Comparison of ENCODE assay signal across 30 mouse cellular contexts in genomic region chrX:150636421-150636820, GRCm38 (mm10). TPM values are rescaled to one million over a fixed set of nuclear protein-coding genes. Genes with fewer than 3 reads are reported as not detected.
DNase-seq lines count a peak whose midpoint lies in the region; ATAC-seq and TF ChIP-seq lines count a peak whose summit lies in the region.
"Had no signal": no experiment of that assay in that cellular context is flagged by ENCODE, and none has a peak within 500 bp of the region (broad histone marks: within the 10 kb centered on the region; RNA-seq: fewer than 3 reads in every experiment).

No protein-coding gene starts in this region.

- peaks cover 0 to 10% of the 10 kb centered on the region in 2 experiments; a peak in 2 of 4 replicates for H3K36me3 ChIP-seq in MEL (ENCODE audit: control insufficient read depth in 1 of 2, insufficient read depth in 2 of 2, low read length in 2 of 2)
- H3K36me3 ChIP-seq in liver, embryonic 13.5 days = no peaks in the 10 kb centered on the region
- no peaks in the 10 kb centered on the region for H3K36me3 ChIP-seq in liver, embryonic 16.5 days (ENCODE audit: control insufficient read depth, insufficient read depth)
- H3K36me3 ChIP-seq in lung, postnatal 0 days (ENCODE audit: insufficient read depth, low read length) = no peaks in the 10 kb centered on the region
- H3K36me3 ChIP-seq: embryonic facial prominence, embryonic 12.5 days; embryonic facial prominence, embryonic 15.5 days; heart, embryonic 12.5 days; heart, embryonic 15.5 days; hindbrain, embryonic 10.5 days; hindbrain, embryonic 13.5 days had no signal

- ATAC-seq in liver, embryonic 13.5 days (ENCODE audit: low read depth) = peak; percentile 84
- peak; percentile 53 for ATAC-seq in liver, embryonic 16.5 days (ENCODE audit: low read depth)
- no peak for ATAC-seq in lung, postnatal 0 days
- ATAC-seq: CD4-positive, CD25-positive, alpha-beta regulatory T cell, adult 4 months; forebrain, embryonic 14.5 days; forebrain, postnatal 0 days; hindbrain, embryonic 16.5 days had no signal

- 11% methylated on average over 1 of the region's 1 CpGs for WGBS in liver, embryonic 13.5 days (ENCODE audit: insufficient replicate concordance)
- 26% methylated on average over 1 of the region's 1 CpGs for WGBS in liver, embryonic 16.5 days (ENCODE audit: insufficient replicate concordance)
- WGBS in lung, postnatal 0 days = 60% methylated on average over 1 of the region's 1 CpGs

- no peak overlapping the region for H3K4me3 ChIP-seq in MEL (ENCODE audit: control insufficient read depth in 1 of 2, insufficient read depth in 1 of 2, low read depth in 2 of 2, low read length in 2 of 2)
- H3K4me3 ChIP-seq in liver, embryonic 13.5 days (replicated peaks) = no peak overlapping the region
- no peak overlapping the region for H3K4me3 ChIP-seq in liver, embryonic 16.5 days (ENCODE audit: low read depth, low read length)
- no peak overlapping the region for H3K4me3 ChIP-seq in lung, postnatal 0 days (ENCODE audit: low read depth, low read length)
- H3K4me3 ChIP-seq: embryonic facial prominence, embryonic 12.5 days; embryonic facial prominence, embryonic 15.5 days; gastrocnemius, adult 2 months; heart, embryonic 12.5 days; heart, embryonic 15.5 days; hindbrain, embryonic 10.5 days; hindbrain, embryonic 13.5 days had no signal

- TF ChIP-seq POLR2A in MEL (IDR thresholded peaks at IDR 0.05; ENCODE audit: control insufficient read depth in 1 of 2, insufficient read depth in 1 of 2, low read depth in 1 of 2, low read length in 2 of 2, poor library complexity in 1 of 2) = no peak

- H3K9ac ChIP-seq in MEL (ENCODE audit: control insufficient read depth, low read depth, low read length, poor library complexity, severe bottlenecking) = no peak overlapping the region
- no peak overlapping the region for H3K9ac ChIP-seq in liver, embryonic 13.5 days
- H3K9ac ChIP-seq in liver, embryonic 16.5 days (ENCODE audit: low read depth, low read length) = no peak overlapping the region
- no peak overlapping the region for H3K9ac ChIP-seq in lung, postnatal 0 days (replicated peaks; ENCODE audit: low read depth)
- H3K9ac ChIP-seq: embryonic facial prominence, embryonic 12.5 days; embryonic facial prominence, embryonic 15.5 days; forebrain, postnatal 0 days; heart, embryonic 12.5 days; heart, embryonic 15.5 days; hindbrain, embryonic 13.5 days had no signal

- TF ChIP-seq EP300 in MEL (IDR thresholded peaks at IDR 0.05; ENCODE audit: low read depth in 1 of 2, low read length in 2 of 2) = peak; percentile 91 to 93
- TF ChIP-seq EP300 in lung, postnatal 0 days (IDR thresholded peaks at IDR 0.05) = no peak

- H3K27ac ChIP-seq in MEL (ENCODE audit: control insufficient read depth, low read depth, low read length) = peak overlapping the region; percentile 43; the same call in 1 of the 2 replicates
- H3K27ac ChIP-seq in liver, embryonic 13.5 days = no peak overlapping the region
- no peak overlapping the region for H3K27ac ChIP-seq in liver, embryonic 16.5 days (ENCODE audit: low read length)
- no peak overlapping the region for H3K27ac ChIP-seq in lung, postnatal 0 days (ENCODE audit: low read length)
- H3K27ac ChIP-seq: embryonic facial prominence, embryonic 12.5 days; embryonic facial prominence, embryonic 15.5 days; gastrocnemius, adult 2 months; heart, embryonic 15.5 days; hindbrain, embryonic 10.5 days; hindbrain, embryonic 13.5 days had no signal

- H3K4me1 ChIP-seq in MEL (ENCODE audit: control insufficient read depth in 1 of 2, insufficient read depth in 2 of 2, low read length in 2 of 2) = peaks cover 0 to 4% of the 10 kb centered on the region in 2 experiments; a peak in 3 of 4 replicates
- H3K4me1 ChIP-seq in liver, embryonic 13.5 days (replicated peaks) = peaks cover 8% of the 10 kb centered on the region; the same call in 1 of the 2 replicates
- H3K4me1 ChIP-seq in liver, embryonic 16.5 days (ENCODE audit: control insufficient read depth, low read depth, low read length) = no peaks in the 10 kb centered on the region
- no peaks in the 10 kb centered on the region for H3K4me1 ChIP-seq in lung, postnatal 0 days (ENCODE audit: insufficient read depth, low read depth, low read length)
- H3K4me1 ChIP-seq: embryonic facial prominence, embryonic 12.5 days; embryonic facial prominence, embryonic 15.5 days; heart, embryonic 12.5 days; heart, embryonic 15.5 days; hindbrain, embryonic 10.5 days; hindbrain, embryonic 13.5 days had no signal

- DNase-seq in MEL (ENCODE audit: low read depth, low spot score) (peak; percentile 80), MEL-GATA-1-ER (ENCODE audit: extremely low read depth, low read depth) (peak; percentile 64)
- DNase-seq in liver, embryonic 13.5 days = peak; percentile 9
- DNase-seq in lung, postnatal 0 days (ENCODE audit: low spot score) = no peak
- DNase-seq in thymus, postnatal 10 days (ENCODE audit: low spot score in 2 of 2) = no peak
- DNase-seq in heart, adult 8-10 months (ENCODE audit: low spot score) = no peak
- no peak for DNase-seq in kidney, postnatal 36 days
- DNase-seq: adrenal gland, adult 2 months; adrenal gland, postnatal 14 days; cerebellum, adult 11 months; cerebellum, adult 2 months; cerebellum, adult 9-11 months; cerebellum, postnatal 25 days; forebrain, postnatal 0 days; gastrocnemius, adult 2 months; gastrocnemius, postnatal 14 days; heart, adult 11 months; heart, postnatal 10 days; heart, postnatal 36 days had no signal

- no peak for TF ChIP-seq RAD21 in MEL (IDR thresholded peaks at IDR 0.05; ENCODE audit: low read depth, low read length)

- no peak for TF ChIP-seq CTCF in MEL (IDR thresholded peaks at IDR 0.05 in 2 of 3, conservative IDR thresholded peaks at IDR 0.05 in 1 of 3; ENCODE audit: control insufficient read depth in 1 of 3, insufficient read depth in 1 of 3, low read depth in 2 of 3, low read length in 3 of 3, poor library complexity in 1 of 3, severe bottlenecking in 1 of 3)
- no peak for TF ChIP-seq CTCF in lung, postnatal 0 days (IDR thresholded peaks at IDR 0.05)

- no peaks in the 10 kb centered on the region for H3K79me2 ChIP-seq in MEL (ENCODE audit: control insufficient read depth, insufficient read depth, low read length, poor library complexity)

- no peak overlapping the region for H3K4me2 ChIP-seq in liver, embryonic 13.5 days
- no peak overlapping the region for H3K4me2 ChIP-seq in liver, embryonic 16.5 days (ENCODE audit: low read depth, low read length)
- no peak overlapping the region for H3K4me2 ChIP-seq in lung, postnatal 0 days (replicated peaks; ENCODE audit: low read depth, low read length)
- H3K4me2 ChIP-seq: embryonic facial prominence, embryonic 12.5 days; embryonic facial prominence, embryonic 15.5 days; heart, embryonic 12.5 days; heart, embryonic 15.5 days; hindbrain, embryonic 13.5 days had no signal

- H3K27me3 ChIP-seq in MEL (ENCODE audit: control insufficient read depth in 1 of 2, insufficient read depth in 2 of 2, low read length in 2 of 2) = no peaks in the 10 kb centered on the region
- H3K27me3 ChIP-seq in liver, embryonic 13.5 days = no peaks in the 10 kb centered on the region
- H3K27me3 ChIP-seq in liver, embryonic 16.5 days (ENCODE audit: control insufficient read depth, insufficient read depth, low read depth, low read length) = no peaks in the 10 kb centered on the region
- no peaks in the 10 kb centered on the region for H3K27me3 ChIP-seq in lung, postnatal 0 days (replicated peaks; ENCODE audit: insufficient read depth, low read length)
- H3K27me3 ChIP-seq: embryonic facial prominence, embryonic 12.5 days; embryonic facial prominence, embryonic 15.5 days; heart, embryonic 12.5 days; heart, embryonic 15.5 days; hindbrain, embryonic 13.5 days had no signal

- H3K9me3 ChIP-seq in MEL (replicated peaks; ENCODE audit: insufficient read depth, low read length) = no peaks in the 10 kb centered on the region
- H3K9me3 ChIP-seq in liver, embryonic 13.5 days (replicated peaks) = no peaks in the 10 kb centered on the region
- H3K9me3 ChIP-seq in liver, embryonic 16.5 days (replicated peaks; ENCODE audit: control insufficient read depth, low read length) = no peaks in the 10 kb centered on the region
- no peaks in the 10 kb centered on the region for H3K9me3 ChIP-seq in lung, postnatal 0 days (ENCODE audit: low read length)
- H3K9me3 ChIP-seq: embryonic facial prominence, embryonic 12.5 days; embryonic facial prominence, embryonic 15.5 days; heart, embryonic 12.5 days; heart, embryonic 15.5 days; hindbrain, embryonic 10.5 days; hindbrain, embryonic 13.5 days had no signal

TF ChIP-seq in MEL, 35 proteins besides CTCF, POLR2A, EP300 and RAD21 (continues in another document):
- TF ChIP-seq RCOR1 (IDR thresholded peaks at IDR 0.05; ENCODE audit: low read depth, low read length) (peak; percentile 97), UBTF (IDR thresholded peaks at IDR 0.05; ENCODE audit: borderline replicate concordance, insufficient read depth, low read depth, low read length) (no peak)

RNA-seq across cellular contexts. Expression of gene Tro, which starts 21.0 kb away (rescaled TPM):
- not detected in 2 replicates for total RNA-seq in MEL (2012; rRNA removed)
- under 1 TPM in 1 of 2 experiments, not detected in 1; 0.04 TPM for polyA plus RNA-seq in MEL (2012; ENCODE audit: insufficient read depth in 1 of 2, insufficient read length in 2 of 2, low read depth in 1 of 2, low replicate concordance in 2 of 2, missing spikeins in 1 of 2)
- 1.2 and 1.4 TPM in 2 replicates for polyA plus RNA-seq in liver, embryonic 13.5 days (2015; fragmentation: Nextera tagmentation; extraction: Ambion mirVana)
- polyA plus RNA-seq in liver, embryonic 16.5 days (2015; fragmentation: Nextera tagmentation; extraction: Ambion mirVana) = 0.81 and 0.91 TPM in 2 replicates
- 2.2 and 2.9 TPM in 2 replicates for polyA plus RNA-seq in lung, postnatal 0 days (2015; fragmentation: Nextera tagmentation; extraction: Ambion mirVana)
- 1 to 10 TPM in 1 of 4 experiments, under 1 TPM in 3; 0.44 to 1.0 (median 0.54) TPM for total RNA-seq in heart, adult 8-10 months (2022)
- total RNA-seq: common myeloid progenitor, adult 5-6 weeks had no signal

RNA-seq across cellular contexts. Expression of gene Apex2, which starts 46.8 kb away (rescaled TPM):
- 11.5 and 11.9 TPM in 2 replicates for total RNA-seq in MEL (2012; rRNA removed)
- 10 to 100 TPM in 1 of 2 experiments, not detected in 1; 23.4 TPM for polyA plus RNA-seq in MEL (2012; ENCODE audit: insufficient read depth in 1 of 2, insufficient read length in 2 of 2, low read depth in 1 of 2, low replicate concordance in 2 of 2, missing spikeins in 1 of 2)
- 12.7 and 13.1 TPM in 2 replicates for polyA plus RNA-seq in liver, embryonic 13.5 days (2015; fragmentation: Nextera tagmentation; extraction: Ambion mirVana)
- polyA plus RNA-seq in liver, embryonic 16.5 days (2015; fragmentation: Nextera tagmentation; extraction: Ambion mirVana) = 9.8 and 10.8 TPM in 2 replicates
- 6.7 and 7.3 TPM in 2 replicates for polyA plus RNA-seq in lung, postnatal 0 days (2015; fragmentation: Nextera tagmentation; extraction: Ambion mirVana)
- total RNA-seq in heart, adult 8-10 months (2022) = 10 to 100 TPM in 1 of 4 experiments, 1 to 10 TPM in 3; 5.8 to 10.2 (median 9.1) TPM

RNA-seq across cellular contexts. Expression of gene Pfkfb1, which starts 48.4 kb away (rescaled TPM):
- 1.9 and 2.9 TPM in 2 replicates for total RNA-seq in MEL (2012; rRNA removed)
- 10 to 100 TPM in 1 of 2 experiments, not detected in 1; 10.3 TPM for polyA plus RNA-seq in MEL (2012; ENCODE audit: insufficient read depth in 1 of 2, insufficient read length in 2 of 2, low read depth in 1 of 2, low replicate concordance in 2 of 2, missing spikeins in 1 of 2)
- polyA plus RNA-seq in liver, embryonic 13.5 days (2015; fragmentation: Nextera tagmentation; extraction: Ambion mirVana) = 4.4 and 6.1 TPM in 2 replicates
- 10.3 and 11.6 TPM in 2 replicates for polyA plus RNA-seq in liver, embryonic 16.5 days (2015; fragmentation: Nextera tagmentation; extraction: Ambion mirVana)
- polyA plus RNA-seq in lung, postnatal 0 days (2015; fragmentation: Nextera tagmentation; extraction: Ambion mirVana) = 1.9 and 2.5 TPM in 2 replicates
- 10 to 100 TPM in 3 of 4 experiments, 1 to 10 TPM in 1; 8.7 to 25.6 (median 15.1) TPM for total RNA-seq in heart, adult 8-10 months (2022)

Comparison
In these comparisons a context has a peak if more than half of its experiments do, and no peak if none do; other contexts are left out.
1. DNase-seq: peak in MEL (single experiment), MEL-GATA-1-ER (single experiment) and liver, embryonic 13.5 days (single experiment); none in lung, postnatal 0 days (single experiment), thymus, postnatal 10 days (0 of 2), heart, adult 8-10 months (single experiment) and kidney, postnatal 36 days (0 of 2).